In the genomic region with DNA sequence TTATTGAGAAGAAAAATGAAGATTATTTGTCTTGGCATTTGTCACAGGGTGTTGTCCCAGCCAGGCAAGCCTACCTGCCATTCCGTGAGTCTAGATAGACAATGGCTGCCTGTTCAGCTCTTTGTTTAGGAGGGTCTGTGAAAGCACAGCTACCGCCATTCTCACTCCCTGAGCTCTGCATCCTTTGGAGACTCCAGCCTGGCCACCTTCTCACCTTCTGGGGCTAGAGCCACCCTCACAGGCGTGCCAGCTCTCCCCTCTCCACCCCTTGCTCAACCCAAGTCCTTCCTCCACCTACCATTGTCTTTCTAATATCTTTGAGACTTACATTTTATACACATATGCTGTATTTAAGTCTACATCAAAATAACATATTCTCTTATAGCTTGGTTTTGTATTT, we compare ENCODE assay signal across 31 mouse cellular contexts. TPM values are rescaled to one million over a fixed set of nuclear protein-coding genes. Genes with fewer than 3 reads are reported as not detected.
DNase-seq lines count a peak whose midpoint lies in the region; ATAC-seq and TF ChIP-seq lines count a peak whose summit lies in the region.
"Had no signal": no experiment of that assay in that cellular context is flagged by ENCODE, and none has a peak within 500 bp of the region (broad histone marks: within the 10 kb centered on the region; RNA-seq: fewer than 3 reads in every experiment).

No protein-coding gene starts in this region.

- H3K4me2 ChIP-seq in forebrain, embryonic 16.5 days (ENCODE audit: low read length) = no peak overlapping the region
- no peak overlapping the region for H3K4me2 ChIP-seq in forebrain, embryonic 13.5 days
- no peak overlapping the region for H3K4me2 ChIP-seq in hindbrain, embryonic 15.5 days
- H3K4me2 ChIP-seq in hindbrain, embryonic 12.5 days (replicated peaks) = no peak overlapping the region
- H3K4me2 ChIP-seq: heart, embryonic 11.5 days; limb, embryonic 12.5 days; liver, embryonic 11.5 days had no signal

- H3K9me3 ChIP-seq in forebrain, embryonic 16.5 days (ENCODE audit: control insufficient read depth, low read length) = no peaks in the 10 kb centered on the region
- no peaks in the 10 kb centered on the region for H3K9me3 ChIP-seq in forebrain, embryonic 13.5 days (replicated peaks)
- no peaks in the 10 kb centered on the region for H3K9me3 ChIP-seq in hindbrain, embryonic 15.5 days
- H3K9me3 ChIP-seq in hindbrain, embryonic 12.5 days (replicated peaks) = no peaks in the 10 kb centered on the region
- no peaks in the 10 kb centered on the region for H3K9me3 ChIP-seq in E14TG2a.4 (ENCODE audit: low read length)
- H3K9me3 ChIP-seq: embryonic facial prominence, embryonic 13.5 days; limb, embryonic 12.5 days had no signal

- no peaks in the 10 kb centered on the region for H3K27me3 ChIP-seq in forebrain, embryonic 16.5 days (replicated peaks; ENCODE audit: control insufficient read depth, insufficient read depth, low read length)
- no peaks in the 10 kb centered on the region for H3K27me3 ChIP-seq in forebrain, embryonic 13.5 days
- no peaks in the 10 kb centered on the region for H3K27me3 ChIP-seq in hindbrain, embryonic 15.5 days
- H3K27me3 ChIP-seq in hindbrain, embryonic 12.5 days = no peaks in the 10 kb centered on the region
- H3K27me3 ChIP-seq in E14TG2a.4 (ENCODE audit: insufficient read depth, low read length) = peaks cover 6% of the 10 kb centered on the region

- WGBS in forebrain, embryonic 16.5 days = 27% methylated on average over 3 of the region's 3 CpGs
- WGBS in forebrain, embryonic 13.5 days = 37% methylated on average over 3 of the region's 3 CpGs
- 61% methylated on average over 3 of the region's 3 CpGs for WGBS in hindbrain, embryonic 15.5 days
- WGBS in hindbrain, embryonic 12.5 days = 44% methylated on average over 3 of the region's 3 CpGs

- ATAC-seq in forebrain, embryonic 16.5 days = 0 out of 2 replicates have a peak, but pooled peaks have one; percentile 29
- ATAC-seq in forebrain, embryonic 13.5 days = no peak
- no peak for ATAC-seq in hindbrain, embryonic 15.5 days (ENCODE audit: low FRiP score, low read depth)
- no peak for ATAC-seq in hindbrain, embryonic 12.5 days (ENCODE audit: low FRiP score)
- ATAC-seq: CD4-positive, CD25-positive, alpha-beta regulatory T cell, adult 4 months; intestine, embryonic 16.5 days had no signal

- H3K4me3 ChIP-seq in forebrain, embryonic 16.5 days (replicated peaks; ENCODE audit: low read length) = no peak overlapping the region
- no peak overlapping the region for H3K4me3 ChIP-seq in forebrain, embryonic 13.5 days
- no peak overlapping the region for H3K4me3 ChIP-seq in hindbrain, embryonic 15.5 days
- no peak overlapping the region for H3K4me3 ChIP-seq in hindbrain, embryonic 12.5 days
- peak overlapping the region; percentile 46 for H3K4me3 ChIP-seq in E14TG2a.4 (replicated peaks; ENCODE audit: low read length)
- H3K4me3 ChIP-seq: embryonic facial prominence, embryonic 13.5 days; erythroblast, embryonic 14.5 days; layer of hippocampus, adult 2 months; limb, embryonic 12.5 days had no signal

- H3K27ac ChIP-seq in forebrain, embryonic 16.5 days (ENCODE audit: low read length) = peak overlapping the region; percentile 56
- H3K27ac ChIP-seq in forebrain, embryonic 13.5 days = no peak overlapping the region
- H3K27ac ChIP-seq in hindbrain, embryonic 15.5 days (replicated peaks) = 0 out of 2 replicates have a peak overlapping the region, but pooled peaks have one; percentile 30
- no peak overlapping the region for H3K27ac ChIP-seq in hindbrain, embryonic 12.5 days
- H3K27ac ChIP-seq: embryonic facial prominence, embryonic 13.5 days; layer of hippocampus, adult 2 months; limb, embryonic 12.5 days; stomach, postnatal 0 days had no signal

- no peak for TF ChIP-seq CTCF in E14TG2a.4 (conservative IDR thresholded peaks at IDR 0.05; ENCODE audit: low read length)

- peaks cover 8% of the 10 kb centered on the region for H3K4me1 ChIP-seq in forebrain, embryonic 16.5 days (replicated peaks; ENCODE audit: control insufficient read depth, insufficient read depth, low read length)
- H3K4me1 ChIP-seq in forebrain, embryonic 13.5 days = peaks cover 20% of the 10 kb centered on the region
- H3K4me1 ChIP-seq in hindbrain, embryonic 15.5 days (replicated peaks) = peaks cover 18% of the 10 kb centered on the region
- H3K4me1 ChIP-seq in hindbrain, embryonic 12.5 days = peaks cover 16% of the 10 kb centered on the region
- peaks cover 49% of the 10 kb centered on the region for H3K4me1 ChIP-seq in E14TG2a.4 (replicated peaks; ENCODE audit: low read depth, low read length)

- no peaks in the 10 kb centered on the region for H3K36me3 ChIP-seq in forebrain, embryonic 16.5 days (ENCODE audit: control insufficient read depth, insufficient read depth)
- no peaks in the 10 kb centered on the region for H3K36me3 ChIP-seq in forebrain, embryonic 13.5 days (ENCODE audit: poor library complexity, severe bottlenecking)
- H3K36me3 ChIP-seq in hindbrain, embryonic 15.5 days = no peaks in the 10 kb centered on the region
- H3K36me3 ChIP-seq in hindbrain, embryonic 12.5 days = no peaks in the 10 kb centered on the region
- H3K36me3 ChIP-seq in E14TG2a.4 (ENCODE audit: insufficient read depth, low read length) = no peaks in the 10 kb centered on the region
- H3K36me3 ChIP-seq: embryonic facial prominence, embryonic 13.5 days; limb, embryonic 12.5 days had no signal

- DNase-seq in R1 (ENCODE audit: low read depth, low spot score) = peak; percentile 71
- DNase-seq in adrenal gland, postnatal 25 days = no peak
- DNase-seq: adrenal gland, postnatal 14 days; cerebellum, adult 8-10 months; cerebellum, postnatal 36 days; embryo, embryonic 11 days; kidney, postnatal 25 days; lung, adult 18-20 months; lung, postnatal 14 days; right cerebral cortex, postnatal 14 days; thymus, adult 2 months had no signal

- H3K9ac ChIP-seq in forebrain, embryonic 16.5 days (replicated peaks; ENCODE audit: low read depth, low read length) = no peak overlapping the region
- no peak overlapping the region for H3K9ac ChIP-seq in forebrain, embryonic 13.5 days
- no peak overlapping the region for H3K9ac ChIP-seq in hindbrain, embryonic 15.5 days
- no peak overlapping the region for H3K9ac ChIP-seq in hindbrain, embryonic 12.5 days
- H3K9ac ChIP-seq: embryonic facial prominence, embryonic 13.5 days; limb, embryonic 12.5 days had no signal

RNA-seq across cellular contexts. Expression of gene Lrrc52, which starts 31.0 kb away (rescaled TPM):
- polyA plus RNA-seq in forebrain, embryonic 16.5 days (2015; fragmentation: Nextera tagmentation; extraction: Ambion mirVana) = not detected in 2 replicates
- not detected in 2 replicates for polyA plus RNA-seq in forebrain, embryonic 13.5 days (2015; fragmentation: Nextera tagmentation; extraction: Ambion mirVana)
- polyA plus RNA-seq in hindbrain, embryonic 15.5 days (2015; fragmentation: Nextera tagmentation; extraction: Ambion mirVana) = 0.14 TPM in 1 of 2 replicates, not detected in the other
- not detected in 2 replicates for polyA plus RNA-seq in hindbrain, embryonic 12.5 days (2016; fragmentation: Nextera tagmentation; extraction: Ambion mirVana)
- total RNA-seq in adrenal gland, postnatal 25 days (2021) = 0.86 TPM in 1 of 2 replicates, not detected in the other
- total RNA-seq: hematopoietic stem cell, adult 5-6 weeks; layer of hippocampus, adult 2 months; layer of hippocampus, postnatal 25 days; megakaryocyte, adult 5-6 weeks had no signal
- polyA plus RNA-seq: brain, embryonic 14.5 days; CD4-positive, CD25-positive, alpha-beta regulatory T cell, adult 4 months; embryonic facial prominence, embryonic 13.5 days; erythroblast, embryonic 14.5 days; frontal cortex, adult 2 months; heart, embryonic 11.5 days; kidney, embryonic 14.5 days; limb, embryonic 12.5 days; stomach, postnatal 0 days; thymus, adult 2 months had no signal

Comparison
In these comparisons a context has a peak if more than half of its experiments do, and no peak if none do; other contexts are left out.
1. H3K27ac ChIP-seq: peak in forebrain, embryonic 16.5 days (single experiment) and hindbrain, embryonic 15.5 days (single experiment); none in forebrain, embryonic 13.5 days (single experiment) and hindbrain, embryonic 12.5 days (single experiment).